Mouse (Mus musculus): ENCODE data around the gene Gstp2.

DNA sequence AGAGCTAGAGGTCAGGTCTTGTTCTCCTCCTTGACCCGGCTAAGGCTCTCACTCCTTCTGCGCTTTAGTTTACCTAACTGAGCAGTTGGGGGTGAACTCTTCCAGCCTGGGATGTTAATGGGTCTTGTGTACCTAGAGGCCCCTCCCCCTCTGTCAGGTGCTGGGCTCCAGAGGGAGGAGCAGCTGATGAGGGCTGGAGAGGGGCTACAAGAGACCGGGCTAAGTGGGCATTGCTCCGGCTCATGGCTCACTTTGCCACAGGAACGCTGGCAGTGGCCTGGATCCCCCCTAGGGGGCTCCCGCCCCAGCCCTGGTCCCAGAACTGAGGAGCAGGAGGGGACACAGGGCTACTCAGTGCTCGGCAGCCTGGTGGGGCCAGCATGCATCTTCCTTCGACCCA is 38.0 kb upstream of the Gstp2 start:
- TF ChIP-seq CTCF (conservative IDR thresholded peaks at IDR 0.05; ENCODE audit: low read length) (no peak), NANOG (IDR thresholded peaks at IDR 0.05; ENCODE audit: borderline replicate concordance, low read length) (no peak)

All from E14TG2a.4 (cell line).